8 mouse cellular contexts compared by ENCODE assay signal in the genomic region with DNA sequence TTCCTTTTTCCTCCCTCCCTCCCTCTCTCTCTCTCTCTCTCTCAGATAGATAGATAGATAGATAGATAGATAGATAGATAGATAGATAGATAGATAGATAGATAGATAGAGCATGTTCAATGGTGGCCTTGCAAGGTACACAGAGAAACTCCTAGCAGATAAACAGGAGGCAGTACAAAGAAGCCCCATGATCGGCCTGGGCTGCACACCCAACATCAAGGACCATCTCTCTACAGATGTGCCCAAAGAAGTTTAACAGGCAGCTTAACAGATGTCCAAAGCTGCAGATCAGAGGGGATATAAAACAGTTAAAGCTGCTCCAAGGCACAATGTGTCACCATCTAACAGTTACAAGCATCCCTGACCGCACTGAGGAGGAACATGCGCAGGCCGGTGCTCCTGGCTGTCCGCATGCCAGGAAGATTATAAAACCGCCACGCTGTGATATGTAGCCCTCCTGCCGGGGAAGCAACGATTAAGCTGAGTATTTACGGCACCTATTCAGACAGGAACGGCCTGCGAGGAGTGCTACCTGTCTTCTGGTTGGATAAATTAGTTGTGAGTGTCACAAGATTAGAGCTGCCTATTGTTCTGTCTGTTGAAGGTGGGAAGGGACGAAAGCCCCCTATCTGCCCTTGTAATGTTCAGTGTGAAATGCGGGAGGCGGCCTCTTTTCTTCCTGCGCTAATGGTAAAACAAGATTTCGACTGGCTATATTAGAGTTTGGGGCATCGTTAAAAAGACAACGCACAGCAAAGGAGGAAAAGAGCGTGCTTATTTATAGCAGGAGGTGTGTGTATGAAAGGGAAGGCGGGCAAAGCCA.
DNase-seq lines count a peak whose midpoint lies in the region; ATAC-seq and TF ChIP-seq lines count a peak whose summit lies in the region.

No protein-coding gene starts in this region.

- no peak for ATAC-seq in embryonic facial prominence, embryonic 12.5 days (ENCODE audit: insufficient number of reproducible peaks, insufficient read depth, low FRiP score, low TSS enrichment)
- no peak for ATAC-seq in midbrain, embryonic 11.5 days (ENCODE audit: low FRiP score)
- ATAC-seq in intestine, embryonic 16.5 days: no peak
- ATAC-seq in cerebellum, adult (ENCODE audit: insufficient number of reproducible peaks, low FRiP score, low TSS enrichment): no peak

- H3K4me3 ChIP-seq in embryonic facial prominence, embryonic 12.5 days: no peak overlapping the region
- no peak overlapping the region for H3K4me3 ChIP-seq in embryonic facial prominence, embryonic 10.5 days
- H3K4me3 ChIP-seq in midbrain, embryonic 11.5 days (ENCODE audit: low read depth, low read length): no peak overlapping the region
- no peak overlapping the region for H3K4me3 ChIP-seq in midbrain, embryonic 10.5 days
- peak overlapping the region; percentile 3; the same call in 1 of the 2 replicates for H3K4me3 ChIP-seq in intestine, embryonic 16.5 days (ENCODE audit: low read length)
- H3K4me3 ChIP-seq in cerebellum, adult 2 months (replicated peaks; ENCODE audit: insufficient read depth, low read depth, low read length): no peak overlapping the region

- H3K36me3 ChIP-seq in embryonic facial prominence, embryonic 12.5 days: no peaks in the 10 kb centered on the region
- no peaks in the 10 kb centered on the region for H3K36me3 ChIP-seq in embryonic facial prominence, embryonic 10.5 days (replicated peaks)
- no peaks in the 10 kb centered on the region for H3K36me3 ChIP-seq in midbrain, embryonic 11.5 days (ENCODE audit: control insufficient read depth, insufficient read depth, low read length)
- H3K36me3 ChIP-seq in midbrain, embryonic 10.5 days: no peaks in the 10 kb centered on the region
- H3K36me3 ChIP-seq in intestine, embryonic 16.5 days (ENCODE audit: control insufficient read depth, insufficient read depth, low read length): no peaks in the 10 kb centered on the region

- H3K9me3 ChIP-seq in embryonic facial prominence, embryonic 12.5 days: no peaks in the 10 kb centered on the region
- no peaks in the 10 kb centered on the region for H3K9me3 ChIP-seq in embryonic facial prominence, embryonic 10.5 days
- H3K9me3 ChIP-seq in midbrain, embryonic 11.5 days (ENCODE audit: control insufficient read depth, low read length): no peaks in the 10 kb centered on the region
- no peaks in the 10 kb centered on the region for H3K9me3 ChIP-seq in midbrain, embryonic 10.5 days (replicated peaks)
- no peaks in the 10 kb centered on the region for H3K9me3 ChIP-seq in intestine, embryonic 16.5 days (ENCODE audit: control insufficient read depth, low read length)

- H3K4me1 ChIP-seq in embryonic facial prominence, embryonic 12.5 days: peaks cover 4% of the 10 kb centered on the region; the same call in 1 of the 2 replicates
- H3K4me1 ChIP-seq in embryonic facial prominence, embryonic 10.5 days: 0 out of 2 replicates have a peak, but pooled peaks cover 5% of the 10 kb centered on the region
- no peaks in the 10 kb centered on the region for H3K4me1 ChIP-seq in midbrain, embryonic 11.5 days (ENCODE audit: control insufficient read depth, insufficient read depth, low read length)
- peaks cover 4% of the 10 kb centered on the region for H3K4me1 ChIP-seq in midbrain, embryonic 10.5 days
- no peaks in the 10 kb centered on the region for H3K4me1 ChIP-seq in intestine, embryonic 16.5 days (ENCODE audit: control insufficient read depth, insufficient read depth, low read length)
- no peaks in the 10 kb centered on the region for H3K4me1 ChIP-seq in cerebellum, adult 2 months (ENCODE audit: control insufficient read depth, insufficient read depth, low read length)

- 45% methylated on average over 21 of the region's 21 CpGs for WGBS in embryonic facial prominence, embryonic 12.5 days
- 44% methylated on average over 21 of the region's 21 CpGs for WGBS in embryonic facial prominence, embryonic 10.5 days
- 42% methylated on average over 21 of the region's 21 CpGs for WGBS in midbrain, embryonic 11.5 days
- 39% methylated on average over 21 of the region's 21 CpGs for WGBS in midbrain, embryonic 10.5 days
- 13% methylated on average over 21 of the region's 21 CpGs for WGBS in intestine, embryonic 16.5 days
- whole genome bisulfite sequencing in cerebellum, adult 2 months: 35% methylated on average over 21 of the region's 21 CpGs

- 0 out of 2 replicates have a peak overlapping the region, but pooled peaks have one; percentile 3 for H3K4me2 ChIP-seq in embryonic facial prominence, embryonic 12.5 days (replicated peaks)
- H3K4me2 ChIP-seq in midbrain, embryonic 11.5 days: no peak overlapping the region
- H3K4me2 ChIP-seq in intestine, embryonic 16.5 days (ENCODE audit: low read depth, low read length): no peak overlapping the region

- H3K27ac ChIP-seq in embryonic facial prominence, embryonic 12.5 days: no peak overlapping the region
- no peak overlapping the region for H3K27ac ChIP-seq in embryonic facial prominence, embryonic 10.5 days (replicated peaks)
- no peak overlapping the region for H3K27ac ChIP-seq in midbrain, embryonic 11.5 days (ENCODE audit: low read depth, low read length)
- H3K27ac ChIP-seq in midbrain, embryonic 10.5 days (replicated peaks): no peak overlapping the region
- no peak overlapping the region for H3K27ac ChIP-seq in intestine, embryonic 16.5 days (ENCODE audit: low read length)
- no peak overlapping the region for H3K27ac ChIP-seq in cerebellum, adult 2 months (ENCODE audit: insufficient read depth, low read length)

- DNase-seq in embryonic facial prominence, embryonic 10.5 days (ENCODE audit: low spot score): no peak
- DNase-seq in midbrain, embryonic 11.5 days (ENCODE audit: low spot score, missing footprints): peak; percentile 84
- DNase-seq in midbrain, embryonic 10.5 days (ENCODE audit: low spot score): no peak
- peak; percentile 49 for DNase-seq in retina, embryonic 14.5 days (ENCODE audit: low spot score)
- DNase-seq in cerebellum, adult 2 months: no peak

- H3K27me3 ChIP-seq in embryonic facial prominence, embryonic 12.5 days: no peaks in the 10 kb centered on the region
- H3K27me3 ChIP-seq in embryonic facial prominence, embryonic 10.5 days (replicated peaks; ENCODE audit: low read depth, poor library complexity, severe bottlenecking): peaks cover 25% of the 10 kb centered on the region
- no peaks in the 10 kb centered on the region for H3K27me3 ChIP-seq in midbrain, embryonic 11.5 days (ENCODE audit: control insufficient read depth, insufficient read depth, low read length)
- peaks cover 8% of the 10 kb centered on the region for H3K27me3 ChIP-seq in midbrain, embryonic 10.5 days (ENCODE audit: low read depth, poor library complexity, severe bottlenecking)
- no peaks in the 10 kb centered on the region; the same call in 1 of the 2 replicates for H3K27me3 ChIP-seq in intestine, embryonic 16.5 days (replicated peaks; ENCODE audit: control insufficient read depth, insufficient read depth, low read length)
- H3K27me3 ChIP-seq in cerebellum, adult 2 months (ENCODE audit: control insufficient read depth, insufficient read depth, low read length): no peaks in the 10 kb centered on the region; the same call in 1 of the 2 replicates

- H3K9ac ChIP-seq in embryonic facial prominence, embryonic 12.5 days: no peak overlapping the region
- H3K9ac ChIP-seq in midbrain, embryonic 11.5 days (ENCODE audit: low read length): no peak overlapping the region; the same call in 1 of the 2 replicates
- H3K9ac ChIP-seq in intestine, embryonic 16.5 days (ENCODE audit: low read depth, low read length): no peak overlapping the region

- TF ChIP-seq CTCF in cerebellum, adult 2 months (IDR thresholded peaks at IDR 0.05; ENCODE audit: borderline replicate concordance, insufficient read depth, low read depth, low read length): no peak

- no peak for TF ChIP-seq POLR2A in cerebellum, adult 2 months (IDR thresholded peaks at IDR 0.05; ENCODE audit: borderline replicate concordance, insufficient read depth, low read length)

Comparison
In these comparisons a context has a peak if more than half of its experiments do, and no peak if none do; other contexts are left out.
1. DNase-seq: peak in midbrain, embryonic 11.5 days (single experiment) and retina, embryonic 14.5 days (single experiment); none in embryonic facial prominence, embryonic 10.5 days (single experiment), midbrain, embryonic 10.5 days (single experiment) and cerebellum, adult 2 months (0 of 2).